In the genomic region with DNA sequence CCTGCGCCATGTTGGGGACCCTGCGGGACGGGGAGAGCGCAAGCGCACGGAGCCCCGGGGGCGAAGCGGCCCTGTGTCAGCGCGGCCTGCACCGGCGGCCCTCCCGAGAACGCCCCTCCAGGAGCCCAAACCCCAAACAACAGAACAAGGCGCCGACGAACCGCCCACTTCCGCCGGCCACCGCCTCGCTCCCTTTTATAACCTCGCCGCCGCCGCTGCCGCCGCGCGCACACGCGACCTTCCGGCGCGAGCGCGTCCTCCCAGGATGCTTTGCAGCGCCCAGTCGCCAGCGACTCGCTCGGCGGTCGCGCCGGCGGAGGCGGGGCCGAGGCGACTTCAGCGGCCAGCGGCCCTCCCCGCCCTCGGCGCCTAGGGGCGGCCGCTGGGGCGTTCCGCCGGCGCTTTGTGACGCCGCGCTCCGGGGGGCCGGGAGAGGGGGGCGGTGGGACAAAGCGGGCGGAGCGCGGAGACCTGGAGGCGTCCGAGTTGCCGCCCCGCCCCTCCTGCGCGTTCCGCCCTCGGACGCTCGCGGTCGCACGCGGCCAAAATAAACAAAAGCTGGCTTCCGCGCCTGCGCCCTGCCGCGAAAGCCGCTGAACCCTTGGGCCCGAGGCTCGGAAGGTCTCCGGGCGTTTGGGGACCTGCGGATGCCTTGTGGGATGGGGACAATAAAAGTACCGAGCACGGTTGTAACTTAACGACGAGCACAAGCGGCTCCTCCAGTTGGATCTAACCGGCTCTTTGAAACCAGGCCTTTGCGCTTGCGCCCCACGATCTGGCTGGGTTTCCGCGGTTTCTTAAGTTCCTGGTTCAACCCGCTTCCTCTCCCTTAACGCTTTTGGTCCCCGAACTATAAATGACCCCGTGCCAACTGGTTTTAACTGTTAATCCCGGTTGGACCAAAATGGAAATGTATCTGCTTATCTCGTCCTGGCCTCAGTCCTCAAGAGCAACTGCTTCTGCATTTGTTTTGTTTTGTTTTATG, we compare ENCODE assay signal across 8 mouse cellular contexts. TPM values are rescaled to one million over a fixed set of nuclear protein-coding genes. Genes with fewer than 3 reads are reported as not detected.
DNase-seq lines count a peak whose midpoint lies in the region; ATAC-seq lines count a peak whose summit lies in the region.

A gene (minus strand): TSS at position 172 of the 985 bp plus-strand sequence.

- peak within 1 kb of the TSS; percentile 72 for H3K4me2 ChIP-seq in intestine, embryonic 14.5 days (ENCODE audit: low read length)

- peak within 1 kb of the TSS; percentile 95 for H3K27ac ChIP-seq in intestine, embryonic 14.5 days (ENCODE audit: low read depth)

- H3K9me3 ChIP-seq in intestine, embryonic 14.5 days (ENCODE audit: control insufficient read depth, low read length), result no peaks in the 10 kb centered on the region

- peak within 1 kb of the TSS; percentile 75 for H3K9ac ChIP-seq in intestine, embryonic 14.5 days (ENCODE audit: low read length)

- ATAC-seq in intestine, embryonic 14.5 days (replicated peaks; ENCODE audit: low FRiP score, low TSS enrichment, low read depth), result peak; percentile 92

- under 1% methylated on average over 91 of the region's 114 CpGs for WGBS in intestine, embryonic 14.5 days

- DNase-seq in adrenal gland, adult 18-20 months (ENCODE audit: low spot score in 2 of 2), result peak; percentile 94 to 95
- DNase-seq in embryo, embryonic 11 days, result peak; percentile 99
- peak; percentile 98 for DNase-seq in gastrocnemius, postnatal 25 days
- DNase-seq in intestine, embryonic 14.5 days (ENCODE audit: low spot score), result peak; percentile 98
- peak; percentile 92 for DNase-seq in left cerebral cortex, postnatal 14 days (ENCODE audit: low spot score in 2 of 2)
- peak; percentile 97 for DNase-seq in mesoderm, embryonic 11.5 days (ENCODE audit: low read depth, low spot score)
- peak; percentile 85 to 87 for DNase-seq in right cerebral cortex, postnatal 36 days (ENCODE audit: low spot score in 2 of 2)
- peak; percentile 95 for DNase-seq in yolk sac, embryonic 10.5 days (ENCODE audit: low spot score)

- peaks cover 9% of the 10 kb centered on the region; the same call in 1 of the 2 replicates for H3K4me1 ChIP-seq in intestine, embryonic 14.5 days (replicated peaks; ENCODE audit: control insufficient read depth, insufficient read depth, low read length)

- H3K36me3 ChIP-seq in intestine, embryonic 14.5 days (ENCODE audit: control insufficient read depth, insufficient read depth, low read length), result peaks cover 19% of the 10 kb centered on the region

- peak within 1 kb of the TSS; percentile 68 for H3K4me3 ChIP-seq in intestine, embryonic 14.5 days (ENCODE audit: low read depth, low read length)

- intact Hi-C loops in left cerebral cortex, postnatal 14 days (cut with DNase I), result no loop called here

- H3K27me3 ChIP-seq in intestine, embryonic 14.5 days (replicated peaks; ENCODE audit: control insufficient read depth, insufficient read depth, low read length), result no peaks in the 10 kb centered on the region

RNA-seq across cellular contexts. Expression of the gene that starts here (rescaled TPM):
- 10 to 100 TPM; 11.8 to 13.1 TPM for total RNA-seq in adrenal gland, adult 18-20 months (2021)
- 1 to 10 TPM; 4.4 to 4.7 TPM for total RNA-seq in gastrocnemius, postnatal 25 days (2021)
- polyA plus RNA-seq in intestine, embryonic 14.5 days (2014; fragmentation: Nextera tagmentation; extraction: Ambion mirVana), result 22.8 and 23.8 TPM in 2 replicates
- total RNA-seq in left cerebral cortex, postnatal 14 days (2021), result 10 to 100 TPM; 13.5 to 15.8 TPM

Comparison
In these comparisons a context has a peak if more than half of its experiments do, and no peak if none do; other contexts are left out.
1. Peak in every context shown above with its lines: DNase-seq, ATAC-seq, H3K4me3 ChIP-seq and H3K27ac ChIP-seq.